Mouse (Mus musculus) liver, embryonic 15.5 days (tissue): ENCODE data around the gene 6430531B16Rik. TPM values are rescaled to one million over a fixed set of nuclear protein-coding genes. Genes with fewer than 3 reads are reported as not detected.

Experiments used
- ATAC-seq: fragments of 200-750 bp; cut with Nextera tagmentation; 2 replicates; pipeline ENCODE4 v1.8.0; 2017; ENCODE audit warnings: moderate number of reproducible peaks, mild to moderate bottlenecking, moderate library complexity; ENCODE audit not compliant: insufficient read depth
- H3K27ac ChIP-seq: fragments of 300-500 bp; sonication (generic); replicated peaks from 2 replicates; pipeline ENCODE4 v1.5.1; 2015; ENCODE audit warnings: mild to moderate bottlenecking, inconsistent platforms
- H3K27me3 ChIP-seq: fragments of 300-500 bp; sonication (generic); 2 replicates; pipeline ENCODE4 v1.6.1; 2015; ENCODE audit warnings: mild to moderate bottlenecking, inconsistent platforms
- H3K36me3 ChIP-seq: fragments of 300-500 bp; sonication (generic); replicated peaks from 2 replicates; pipeline ENCODE4 v1.6.1; 2015; ENCODE audit warnings: moderate library complexity, mild to moderate bottlenecking, inconsistent platforms
- H3K4me1 ChIP-seq: fragments of 300-500 bp; sonication (generic); replicated peaks from 2 replicates; pipeline ENCODE4 v1.6.1; 2015; ENCODE audit warnings: inconsistent platforms
- H3K4me2 ChIP-seq: fragments of 300-500 bp; sonication (generic); 2 replicates; pipeline ENCODE4 v1.6.1; 2015; ENCODE audit warnings: moderate library complexity, mild to moderate bottlenecking, inconsistent platforms
- H3K4me3 ChIP-seq: fragments of 300-500 bp; sonication (generic); replicated peaks from 2 replicates; pipeline ENCODE4 v1.5.1; 2015; ENCODE audit warnings: mild to moderate bottlenecking, inconsistent platforms
- H3K9ac ChIP-seq: fragments of 300-500 bp; sonication (generic); 2 replicates; pipeline ENCODE4 v1.6.1; 2015; ENCODE audit warnings: moderate library complexity, mild to moderate bottlenecking, inconsistent platforms
- H3K9me3 ChIP-seq: fragments of 300-500 bp; sonication (generic); replicated peaks from 2 replicates; pipeline ENCODE4 v1.6.1; 2016; ENCODE audit warnings: inconsistent platforms
- WGBS: fragments of 180-500 bp; shearing (Covaris S2); methylation state at CpG from one replicate; pipeline ENCODE4 v1.1.7; 2015; ENCODE audit warnings: mixed read lengths; ENCODE audit not compliant: insufficient replicate concordance; 5-methylcytosine and 5-hydroxymethylcytosine counted together
- polyA plus RNA-seq: library from polyadenylated mRNA; unstranded; fragments of >200 nt; fragmentation: Nextera tagmentation; extraction: Ambion mirVana; gene quantifications from 2 replicates; pipeline ENCODE4 v1.2.1, GENCODE M21; 2015

6430531B16Rik gene
- polyA plus RNA-seq: not detected in 2 replicates

GRCm38 (mm10) chr7:139978278-139978892, at the start of gene 6430531B16Rik:
Gene 6430531B16Rik, minus strand, starts transcription at chr7:139978755.
- Histone ChIP-seq H3K4me1 (peaks cover 13% of the 10 kb centered on the region), H3K4me2 (peak within 1 kb of the TSS; percentile 75), H3K9me3 (no peaks in the 10 kb centered on the region), H3K36me3 (no peaks in the 10 kb centered on the region), H3K27ac (no peak within 1 kb of the TSS), H3K4me3 (peak within 1 kb of the TSS; percentile 56), H3K27me3 (peaks cover 22% of the 10 kb centered on the region), H3K9ac (no peak within 1 kb of the TSS)
- ATAC-seq: peak; percentile 65
- WGBS: 8% methylated on average over 32 of the region's 32 CpGs

DNA sequence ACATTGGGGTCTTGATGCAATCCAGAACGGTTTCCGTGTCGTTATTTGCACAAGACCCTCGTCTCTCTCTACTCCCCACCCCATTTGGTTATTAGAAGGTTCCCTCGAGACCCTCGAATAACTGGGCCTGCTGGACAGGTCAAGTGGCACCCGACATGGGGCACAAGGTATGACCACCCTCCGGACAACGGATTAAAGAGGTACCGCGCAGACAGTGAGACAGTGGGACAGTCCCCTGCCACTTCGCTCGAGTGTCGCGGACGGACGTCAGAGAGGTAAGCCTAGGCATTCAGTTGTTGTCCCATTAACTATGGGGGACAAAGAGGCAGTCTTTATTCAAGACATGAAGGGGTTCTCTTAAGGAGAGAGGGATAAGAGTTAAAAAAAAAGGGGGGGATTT, 32.8 kb upstream of the 6430531B16Rik start:
- Histone ChIP-seq H3K4me2 (no peak overlapping the region), H3K36me3 (peaks cover 24% of the 10 kb centered on the region), H3K9me3 (no peaks in the 10 kb centered on the region), H3K9ac (no peak overlapping the region), H3K4me1 (no peaks in the 10 kb centered on the region), H3K4me3 (no peak overlapping the region), H3K27me3 (no peaks in the 10 kb centered on the region), H3K27ac (no peak overlapping the region)
- WGBS: 89% methylated on average over 17 of the region's 17 CpGs
- no peak for ATAC-seq

DNA sequence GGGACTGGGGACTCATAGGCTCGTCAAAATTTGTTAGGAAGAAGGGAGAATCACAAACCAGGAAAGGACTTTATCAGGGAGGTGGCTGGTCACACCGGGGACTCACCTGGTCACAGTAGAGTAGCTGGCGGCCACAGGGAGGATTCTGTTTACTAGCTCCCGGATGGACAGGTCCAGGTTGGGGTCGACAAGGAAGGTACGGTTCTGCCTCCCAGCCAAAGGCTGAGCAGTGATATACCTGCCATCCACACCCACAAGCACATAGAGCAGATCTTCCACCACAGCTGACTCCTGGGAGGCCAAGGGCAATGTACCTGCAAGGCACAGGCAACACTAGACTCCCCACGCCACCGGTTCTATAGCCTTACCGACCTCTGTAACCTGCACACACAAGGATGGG, 29.2 kb upstream of the 6430531B16Rik start:
- WGBS: 82% methylated on average over 9 of the region's 9 CpGs
- H3K4me3 ChIP-seq: no peak overlapping the region
- H3K4me2 ChIP-seq: no peak overlapping the region
- no peaks in the 10 kb centered on the region for H3K4me1 ChIP-seq
- peaks cover 52% of the 10 kb centered on the region for H3K36me3 ChIP-seq
- no peaks in the 10 kb centered on the region for H3K9me3 ChIP-seq
- ATAC-seq: no peak
- H3K27me3 ChIP-seq: no peaks in the 10 kb centered on the region
- H3K9ac ChIP-seq: no peak overlapping the region
- no peak overlapping the region for H3K27ac ChIP-seq

DNA sequence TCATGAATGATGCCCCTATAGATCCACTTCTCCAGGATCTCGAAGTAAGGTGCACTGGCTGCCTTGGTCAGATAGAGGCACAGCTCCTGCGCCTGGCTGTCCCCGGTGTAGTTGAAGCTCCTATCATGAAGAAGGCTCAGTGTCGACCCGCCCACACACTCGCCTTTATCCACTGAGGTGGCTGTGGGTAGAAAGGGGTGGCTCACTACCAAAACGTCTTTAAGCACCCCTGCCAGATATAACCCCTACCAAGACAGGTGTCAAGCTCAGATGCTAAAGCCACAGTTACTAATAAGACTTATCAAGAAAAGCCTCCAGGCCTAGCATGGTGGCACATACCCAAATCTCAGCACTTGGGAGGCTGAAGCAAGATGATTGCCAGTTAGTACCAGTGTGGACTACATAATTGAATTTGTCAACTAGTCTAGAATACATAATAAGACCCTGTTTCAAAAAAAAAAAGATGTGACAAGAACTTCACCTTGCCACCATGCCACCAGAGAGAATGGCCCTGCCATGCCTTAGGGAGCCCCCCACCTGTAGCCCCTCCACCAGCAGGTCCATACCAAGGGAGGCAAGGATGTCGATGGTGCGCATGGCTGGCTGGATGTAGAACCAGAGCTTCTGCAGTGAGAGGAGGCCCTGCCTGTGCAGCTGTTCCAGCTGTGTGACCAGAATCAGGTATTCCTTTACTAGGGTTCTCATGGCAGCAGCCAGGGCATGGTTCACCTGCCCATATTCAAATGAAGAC, 28.5 kb upstream of the 6430531B16Rik start:
- no peak for ATAC-seq
- 73% methylated on average over 9 of the region's 9 CpGs for WGBS
- no peaks in the 10 kb centered on the region for H3K4me1 ChIP-seq
- H3K27ac ChIP-seq: no peak overlapping the region
- no peak overlapping the region for H3K4me2 ChIP-seq
- peaks cover 58% of the 10 kb centered on the region for H3K36me3 ChIP-seq
- H3K9me3 ChIP-seq: no peaks in the 10 kb centered on the region
- no peak overlapping the region for H3K9ac ChIP-seq
- no peaks in the 10 kb centered on the region for H3K27me3 ChIP-seq
- no peak overlapping the region for H3K4me3 ChIP-seq

GRCm38 (mm10) chr7:140004666-140005065, 26.1 kb upstream of the 6430531B16Rik start:
- H3K4me3 ChIP-seq: no peak overlapping the region
- H3K27me3 ChIP-seq: no peaks in the 10 kb centered on the region
- WGBS: 83% methylated on average over 8 of the region's 8 CpGs
- H3K4me2 ChIP-seq: no peak overlapping the region
- no peak overlapping the region for H3K9ac ChIP-seq
- H3K27ac ChIP-seq: no peak overlapping the region
- no peak for ATAC-seq
- no peaks in the 10 kb centered on the region; the same call in 1 of the 2 replicates for H3K4me1 ChIP-seq
- H3K9me3 ChIP-seq: no peaks in the 10 kb centered on the region
- H3K36me3 ChIP-seq: peaks cover 75% of the 10 kb centered on the region

GRCm38 (mm10) chr7:140001086-140001740, 22.7 kb upstream of the 6430531B16Rik start:
- no peak overlapping the region for H3K4me2 ChIP-seq
- 76% methylated on average over 12 of the region's 12 CpGs for WGBS
- H3K27me3 ChIP-seq: no peaks in the 10 kb centered on the region
- H3K27ac ChIP-seq: no peak overlapping the region
- ATAC-seq: peak; percentile 66
- H3K36me3 ChIP-seq: peaks cover 95% of the 10 kb centered on the region
- H3K9ac ChIP-seq: no peak overlapping the region
- H3K4me3 ChIP-seq: no peak overlapping the region
- H3K4me1 ChIP-seq: no peaks in the 10 kb centered on the region; the same call in 1 of the 2 replicates
- H3K9me3 ChIP-seq: no peaks in the 10 kb centered on the region

- WGBS: 82% methylated on average over 13 of the region's 13 CpGs
- no peak for ATAC-seq
- H3K36me3 ChIP-seq: peaks cover 85% of the 10 kb centered on the region
Observed at GRCm38 (mm10) chr7:139998691-139999350, 20.3 kb upstream of the 6430531B16Rik start.

GRCm38 (mm10) chr7:139994676-139995075, 16.1 kb upstream of the 6430531B16Rik start:
- Histone ChIP-seq H3K27ac (no peak overlapping the region), H3K9ac (no peak overlapping the region), H3K36me3 (peaks cover 48% of the 10 kb centered on the region), H3K4me1 (0 out of 2 replicates have a peak, but pooled peaks cover 5% of the 10 kb centered on the region), H3K9me3 (no peaks in the 10 kb centered on the region), H3K27me3 (no peaks in the 10 kb centered on the region), H3K4me3 (no peak overlapping the region), H3K4me2 (no peak overlapping the region)
- WGBS: 25% methylated on average over 3 of the region's 3 CpGs
- no peak for ATAC-seq

More at GRCm38 (mm10) chr7:139998691-139999350, 20.3 kb upstream of the 6430531B16Rik start:
- no peak overlapping the region for H3K4me3 ChIP-seq
- no peaks in the 10 kb centered on the region; the same call in 1 of the 2 replicates for H3K4me1 ChIP-seq
- no peak overlapping the region for H3K27ac ChIP-seq
- no peak overlapping the region for H3K9ac ChIP-seq
- no peak overlapping the region for H3K4me2 ChIP-seq
- H3K9me3 ChIP-seq: no peaks in the 10 kb centered on the region
- H3K27me3 ChIP-seq: no peaks in the 10 kb centered on the region

GRCm38 (mm10) chr7:139994202-139994601, 15.6 kb upstream of the 6430531B16Rik start:
- peaks cover 43% of the 10 kb centered on the region for H3K36me3 ChIP-seq
- no peaks in the 10 kb centered on the region for H3K9me3 ChIP-seq
- H3K9ac ChIP-seq: no peak overlapping the region
- H3K4me3 ChIP-seq: no peak overlapping the region
- 0 out of 2 replicates have a peak, but pooled peaks cover 5% of the 10 kb centered on the region for H3K4me1 ChIP-seq
- H3K27ac ChIP-seq: no peak overlapping the region
- H3K27me3 ChIP-seq: no peaks in the 10 kb centered on the region
- 59% methylated on average over 4 of the region's 4 CpGs for WGBS
- ATAC-seq: no peak
- H3K4me2 ChIP-seq: no peak overlapping the region

GRCm38 (mm10) chr7:139993532-139993931, 15.0 kb upstream of the 6430531B16Rik start:
- Histone ChIP-seq H3K4me1 (0 out of 2 replicates have a peak, but pooled peaks cover 5% of the 10 kb centered on the region), H3K9ac (no peak overlapping the region), H3K4me3 (no peak overlapping the region), H3K27ac (no peak overlapping the region), H3K4me2 (no peak overlapping the region), H3K9me3 (no peaks in the 10 kb centered on the region), H3K36me3 (peaks cover 36% of the 10 kb centered on the region), H3K27me3 (no peaks in the 10 kb centered on the region)
- no peak for ATAC-seq
- WGBS: 74% methylated on average over 6 of the region's 6 CpGs
